Mouse (Mus musculus): ENCODE measurements around the gene Mpv17. TPM values are rescaled to one million over a fixed set of nuclear protein-coding genes. Genes with fewer than 3 reads are reported as not detected.

The Mpv17 gene
- total RNA-seq, 2 experiments from 2014 or later: 25.1 to 31.4 TPM

- no peak for DNase-seq
- intact Hi-C loops (cut with DNase I): no loop called here
Measured at GRCm38 (mm10) chr5:31110781-31111180, 43.3 kb downstream of the Mpv17 start.

DNA sequence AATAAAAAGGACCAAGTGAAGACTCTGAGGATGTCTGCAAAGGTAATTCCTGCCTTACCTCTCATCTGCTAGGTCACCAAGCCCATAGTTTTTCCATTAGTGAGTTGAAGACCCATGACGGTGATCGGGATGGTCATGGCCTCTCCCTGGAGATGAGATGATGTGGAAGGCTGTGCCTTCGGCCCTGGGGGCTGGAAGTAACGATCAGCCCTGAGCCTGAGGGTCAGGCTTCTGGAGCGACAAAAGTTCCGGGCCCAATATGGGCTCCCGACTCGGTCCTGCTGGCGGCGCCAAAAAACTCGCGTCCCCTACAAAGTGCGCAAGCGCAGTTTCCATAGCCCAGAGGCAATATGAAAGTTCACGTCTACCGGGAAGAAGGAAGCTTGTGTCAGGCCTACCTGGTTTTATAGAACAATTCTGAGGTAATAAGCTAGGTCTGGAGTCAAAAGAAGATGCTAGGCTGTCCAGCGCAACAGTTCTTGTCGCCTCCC is 46.0 kb downstream of the Mpv17 start, which contains the start of gene Slc30a3:
Gene Slc30a3, minus strand, starts transcription at position 238 of the 491 bp plus-strand sequence.
- intact Hi-C loops (cut with DNase I): no loop called here
- DNase-seq: no peak

DNA sequence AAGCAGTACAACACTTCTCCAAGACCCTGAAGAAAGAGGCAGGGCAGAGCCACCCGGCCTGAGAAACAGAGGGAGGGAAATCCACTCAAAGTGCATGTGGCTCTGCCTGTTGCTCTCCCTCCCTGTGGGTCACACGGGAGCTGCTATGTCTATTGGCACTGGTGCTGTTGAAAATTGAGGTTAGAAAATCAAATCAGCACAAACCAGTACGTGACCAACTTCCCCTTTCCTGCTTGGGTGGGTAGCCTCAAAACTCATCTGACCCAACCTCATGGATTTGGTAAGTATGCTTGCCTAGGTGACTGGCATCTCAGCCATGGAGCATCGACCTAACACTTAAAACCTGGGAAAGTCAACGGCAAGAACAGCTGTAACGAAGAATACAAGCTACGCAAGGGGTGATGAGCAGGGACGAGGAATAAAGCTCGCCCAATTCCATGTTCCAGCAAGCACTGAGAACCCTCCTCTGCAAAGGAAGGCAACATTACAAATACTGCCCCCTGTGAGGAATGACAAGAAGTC is 48.2 kb downstream of the Mpv17 start, which contains the start of gene Dnajc5g:
Gene Dnajc5g, plus strand, starts transcription at position 472 of the 522 bp plus-strand sequence.
- intact Hi-C loops (cut with DNase I): no loop called here

GRCm38 (mm10) chr5:31095711-31096480 is 58.2 kb downstream of the Mpv17 start:
- intact Hi-C loops (cut with DNase I): no loop called here
- DNase-seq: no peak

More for the DNA sequence above, 48.2 kb downstream of the Mpv17 start, which contains the start of gene Dnajc5g:
- DNase-seq: no peak

DNA sequence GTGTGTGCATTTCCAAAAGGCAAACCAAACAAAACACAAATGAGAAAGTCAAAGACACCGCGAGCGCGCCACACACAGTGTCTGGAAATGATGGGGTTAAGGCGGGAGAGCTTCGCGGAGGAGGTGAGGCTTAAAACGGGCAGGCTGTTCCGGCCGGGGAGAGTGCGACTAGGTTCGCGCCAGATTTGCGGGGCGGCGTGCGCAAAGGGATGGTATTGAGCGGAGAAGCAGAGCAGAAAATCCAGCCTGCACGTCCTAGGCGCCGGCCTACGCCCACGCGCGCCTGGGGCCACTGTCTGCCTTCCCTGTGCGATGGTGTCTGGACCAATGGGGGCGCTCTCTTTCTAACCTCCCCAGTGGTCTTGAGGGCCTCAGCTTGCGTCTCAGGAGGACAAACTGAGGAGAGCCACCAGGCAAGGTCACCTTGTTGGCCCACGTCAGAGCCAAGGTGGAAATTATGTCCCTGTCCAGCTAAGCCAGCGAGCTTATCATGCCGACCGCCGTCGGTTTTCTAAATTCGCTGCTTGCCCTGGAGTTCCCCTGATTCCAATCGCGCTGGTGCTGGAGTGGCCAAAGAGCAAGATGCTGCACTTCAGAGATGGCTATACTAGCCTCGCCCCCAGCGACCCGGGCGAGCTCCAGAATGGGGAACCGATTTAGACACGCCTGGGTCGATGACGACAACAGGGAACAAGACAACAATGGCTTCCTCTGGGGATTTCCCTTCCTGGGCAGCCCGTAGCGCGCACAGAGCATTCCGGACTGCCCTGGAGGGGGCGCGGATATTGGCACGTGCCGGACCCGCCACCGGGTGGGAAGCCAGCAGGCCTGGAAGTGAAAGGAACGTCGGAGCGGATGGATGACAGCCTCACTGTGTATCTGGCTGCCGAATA is 59.0 kb downstream of the Mpv17 start:
- DNase-seq: peak; percentile 36
- intact Hi-C loops (cut with DNase I): no loop called here

- intact Hi-C loops (cut with DNase I): no loop called here
- no peak for DNase-seq
Measured at GRCm38 (mm10) chr5:31094100-31094798, 59.8 kb downstream of the Mpv17 start.

GRCm38 (mm10) chr5:31093151-31094041 is 60.7 kb downstream of the Mpv17 start:
- intact Hi-C loops (cut with DNase I): no loop called here
- peak; percentile 26 for DNase-seq

DNA sequence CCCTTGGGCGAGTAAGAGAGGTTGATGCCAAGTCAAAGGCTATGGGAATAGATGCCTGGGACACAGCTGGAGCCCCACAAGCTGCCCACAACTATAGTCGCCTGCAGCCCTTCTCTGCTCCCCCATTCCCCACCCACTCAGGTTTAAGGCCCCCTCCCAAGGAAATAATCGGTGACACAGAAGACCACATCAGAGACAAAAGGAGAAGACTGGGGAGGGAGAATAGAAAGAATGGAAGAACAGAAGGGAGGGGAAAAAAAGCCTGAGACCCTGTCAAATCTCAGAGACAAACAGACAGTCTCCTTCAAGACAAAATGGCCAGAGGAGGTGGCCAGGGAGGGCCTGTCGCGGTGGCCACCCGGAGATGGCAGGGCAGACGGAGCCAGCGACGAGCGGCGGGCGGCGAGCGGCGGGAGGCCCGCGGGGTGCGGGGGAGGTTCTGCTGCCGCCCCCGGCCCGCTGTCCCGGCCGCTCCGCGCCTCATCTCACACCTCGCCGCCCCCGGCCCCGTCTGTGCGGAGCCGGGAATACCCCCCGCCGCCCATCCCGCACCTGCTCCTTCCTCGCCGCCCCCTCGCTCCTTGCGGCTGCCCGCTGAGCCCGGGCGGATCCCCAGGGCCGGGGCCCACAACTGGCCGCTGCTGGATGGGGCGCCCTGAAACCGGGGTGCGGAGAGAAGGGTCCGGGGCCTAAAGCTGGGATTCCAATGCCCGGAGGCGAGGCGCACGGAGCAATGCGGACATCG is 61.6 kb downstream of the Mpv17 start:
- DNase-seq: no peak
- intact Hi-C loops (cut with DNase I): no loop called here

Other genes with a start within 250 kb of the Mpv17 start
- gene Ost4, start 246.5 kb downstream of the Mpv17 start, total RNA-seq (2021): 100 to 1,000 TPM in 1 of 2 experiments, 10 to 100 TPM in 1; 95.0 to 112 TPM
- 1 to 10 TPM; 7.0 to 7.9 TPM for gene Emilin1, start 240.8 kb downstream of the Mpv17 start, total RNA-seq (2021)
- 1 to 10 TPM; 4.7 to 4.8 TPM for gene Khk, start 232.8 kb downstream of the Mpv17 start, total RNA-seq (2021)
- 10 to 100 TPM; 53.9 TPM for gene Cgref1, start 208.7 kb downstream of the Mpv17 start, total RNA-seq (2021)
- 100 to 1,000 TPM; 114 to 116 TPM for gene Preb, start 193.9 kb downstream of the Mpv17 start, total RNA-seq (2021)
- under 1 TPM in 1 of 2 experiments, not detected in 1; 0.08 TPM for gene Tcf23, start 185.6 kb downstream of the Mpv17 start, total RNA-seq (2021)
- 10 to 100 TPM; 59.2 to 66.2 TPM for gene Atraid, start 105.9 kb downstream of the Mpv17 start, total RNA-seq (2021)
- gene Slc5a6, start 105.3 kb downstream of the Mpv17 start, total RNA-seq (2021): 10 to 100 TPM; 17.6 to 23.5 TPM
- 10 to 100 TPM; 34.1 to 37.6 TPM for gene Cad, start 99.5 kb downstream of the Mpv17 start, total RNA-seq (2021)
- not detected for gene Dnajc5g, start 48.0 kb downstream of the Mpv17 start, total RNA-seq (2021)
- 10 to 100 TPM; 11.9 to 14.1 TPM for gene Slc30a3, start 46.0 kb downstream of the Mpv17 start, total RNA-seq (2021)
- gene Trim54, start 37.5 kb downstream of the Mpv17 start, total RNA-seq (2021): not detected
- not detected for gene Ucn, start 15.4 kb downstream of the Mpv17 start, total RNA-seq (2021)
- 1 to 10 TPM; 2.7 to 4.4 TPM for gene Gm29609, start 25.7 kb upstream of the Mpv17 start, total RNA-seq (2021)
- 10 to 100 TPM; 68.9 to 74.0 TPM for gene Gtf3c2, start 25.9 kb upstream of the Mpv17 start, total RNA-seq (2021)
- 10 to 100 TPM; 66.7 to 72.1 TPM for gene Snx17, start 39.0 kb upstream of the Mpv17 start, total RNA-seq (2021)
- gene Eif2b4, start 39.2 kb upstream of the Mpv17 start, total RNA-seq (2021): 10 to 100 TPM; 45.8 to 48.3 TPM
- gene Zfp513, start 48.1 kb upstream of the Mpv17 start, total RNA-seq (2021): 10 to 100 TPM; 27.6 to 30.1 TPM
- gene Ppm1g, start 66.4 kb upstream of the Mpv17 start, total RNA-seq (2021): 100 to 1,000 TPM; 144 to 146 TPM
- gene Nrbp1, start 86.6 kb upstream of the Mpv17 start, total RNA-seq (2021): 10 to 100 TPM; 91.8 to 94.3 TPM
- gene Gm9970, start 87.0 kb upstream of the Mpv17 start, total RNA-seq (2021): not detected
- 1 to 10 TPM; 2.2 to 3.1 TPM for gene Krtcap3, start 97.4 kb upstream of the Mpv17 start, total RNA-seq (2021)
- gene Ift172, start 136.9 kb upstream of the Mpv17 start, total RNA-seq (2021): 10 to 100 TPM; 65.9 to 69.3 TPM
- 100 to 1,000 TPM; 170 to 172 TPM for gene Fndc4, start 141.8 kb upstream of the Mpv17 start, total RNA-seq (2021)
- under 1 TPM in 1 of 2 experiments, not detected in 1; 0.52 TPM for gene Gckr, start 143.2 kb upstream of the Mpv17 start, total RNA-seq (2021)